ENCODE assay signal across 12 mouse cellular contexts in genomic region chr14:16699228-16699627, GRCm38 (mm10).
"Had no signal": no experiment of that assay in that cellular context is flagged by ENCODE, and none has a peak within 500 bp of the region (broad histone marks: within the 10 kb centered on the region; RNA-seq: fewer than 3 reads in every experiment).

No protein-coding gene starts in this region.

- H3K36me3 ChIP-seq: limb, embryonic 15.5 days; liver, embryonic 12.5 days; midbrain, embryonic 10.5 days; neural tube, embryonic 12.5 days had no signal

- H3K4me3 ChIP-seq: limb, embryonic 15.5 days; liver, embryonic 12.5 days; midbrain, embryonic 10.5 days; myocyte; neural tube, embryonic 12.5 days had no signal

- H3K27me3 ChIP-seq: limb, embryonic 15.5 days; liver, embryonic 12.5 days; neural tube, embryonic 12.5 days had no signal

- H3K27ac ChIP-seq: limb, embryonic 15.5 days; liver, embryonic 12.5 days; midbrain, embryonic 10.5 days; neural tube, embryonic 12.5 days; stomach, postnatal 0 days had no signal

- H3K4me1 ChIP-seq: limb, embryonic 15.5 days; neural tube, embryonic 12.5 days had no signal

- DNase-seq: lung, embryonic 14.5 days; lung, postnatal 10 days; lung, postnatal 4 days; midbrain, embryonic 14.5 days; thymus, adult 2 months; thymus, postnatal 25 days had no signal
